Mouse (Mus musculus): ENCODE data around the gene Snai1. TPM values are rescaled to one million over a fixed set of nuclear protein-coding genes. Genes with fewer than 3 reads are reported as not detected.

Snai1 gene
- 0.20 and 0.33 TPM in 2 replicates for polyA plus RNA-seq (2021; fragmentation: Nextera tagmentation)
- long read RNA-seq, experiment 1, partial matches to known transcripts = 0 of 1 reads
- long read RNA-seq, experiment 1, other reads (novel, unspliced or antisense) = 0 of 1 reads
- long read RNA-seq, experiment 2 = 0 reads

GRCm38 (mm10) chr2:167537476-167538297, at the start of gene Snai1:
Gene Snai1, plus strand, starts transcription at chr2:167538195.

GRCm38 (mm10) chr2:167491757-167492708, 46.0 kb upstream of the Snai1 start, which contains the start of gene Rnf114:
Gene Rnf114, plus strand, starts transcription at chr2:167492645.

DNA sequence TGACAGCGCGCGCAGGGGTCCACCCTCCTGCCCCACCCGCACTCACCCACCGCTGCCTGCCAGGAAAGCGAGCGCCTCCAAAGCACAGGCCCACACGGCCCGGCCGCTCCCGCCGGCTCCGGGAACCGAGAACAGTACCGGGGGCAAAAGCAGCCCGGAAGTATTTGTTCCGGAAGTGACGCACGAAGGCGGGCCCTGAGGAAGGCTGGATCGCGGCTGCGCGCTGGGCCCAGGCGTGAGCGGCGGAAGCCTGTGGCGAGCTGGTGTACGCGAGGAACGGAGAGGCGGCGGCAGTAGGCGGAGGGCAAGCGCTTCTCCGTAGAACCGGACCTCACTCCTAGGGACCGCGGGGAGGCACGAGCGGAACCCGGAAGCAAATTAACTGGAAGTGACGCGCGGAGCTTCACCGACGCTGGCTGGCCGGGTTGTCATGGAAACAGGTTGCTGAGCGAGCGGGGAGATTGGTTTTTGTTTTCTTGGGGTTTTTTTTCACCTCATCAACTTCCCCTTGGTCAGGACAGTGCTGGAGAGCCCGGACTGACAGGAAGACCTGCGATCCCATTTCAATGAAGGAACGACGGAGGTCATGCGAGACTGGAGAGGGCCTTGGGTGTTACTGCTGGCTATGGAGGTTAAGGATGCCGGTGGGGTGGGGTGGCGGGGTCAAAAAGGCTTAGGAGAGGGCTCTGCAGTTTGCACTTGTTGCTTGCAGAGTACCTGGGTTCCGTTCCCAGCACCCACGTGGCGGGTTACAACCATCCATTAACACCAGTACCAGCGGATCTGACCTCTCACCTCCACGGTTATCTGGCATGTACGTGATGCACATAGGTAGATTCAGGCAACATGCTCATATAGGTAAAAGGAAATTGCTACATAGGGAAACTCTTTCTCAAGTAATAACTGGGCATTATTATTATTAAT, 45.0 kb upstream of the Snai1 start, which contains the start of gene Spata2:
Gene Spata2 (minus strand): TSS at position 175 of the 924 bp plus-strand sequence.

Other genes with a start within 250 kb of the Snai1 start
- 3.4 and 5.5 TPM in 2 replicates for gene B4galt5, start 189.0 kb upstream of the Snai1 start, polyA plus RNA-seq (2021; fragmentation: Nextera tagmentation)
- 5.1 and 6.3 TPM in 2 replicates for gene Slc9a8, start 116.5 kb upstream of the Snai1 start, polyA plus RNA-seq (2021; fragmentation: Nextera tagmentation)
- gene Rnf114, start 45.5 kb upstream of the Snai1 start, polyA plus RNA-seq (2021; fragmentation: Nextera tagmentation) = 67.5 and 75.6 TPM in 2 replicates
- gene Spata2, start 45.3 kb upstream of the Snai1 start, polyA plus RNA-seq (2021; fragmentation: Nextera tagmentation) = 26.9 and 38.1 TPM in 2 replicates
- 372 and 426 TPM in 2 replicates for gene Ube2v1, start 93.9 kb downstream of the Snai1 start, polyA plus RNA-seq (2021; fragmentation: Nextera tagmentation)
- gene Gm20431, start 123.3 kb downstream of the Snai1 start, polyA plus RNA-seq (2021; fragmentation: Nextera tagmentation) = 3.7 TPM in 1 of 2 replicates, not detected in the other
- gene Cebpb, start 150.7 kb downstream of the Snai1 start, polyA plus RNA-seq (2021; fragmentation: Nextera tagmentation) = 0.31 and 31.9 TPM in 2 replicates
- gene Tmem189, start 151.6 kb downstream of the Snai1 start, polyA plus RNA-seq (2021; fragmentation: Nextera tagmentation) = 8.5 and 30.5 TPM in 2 replicates